Mouse (Mus musculus) brain, embryonic 14.5 days (tissue): ENCODE data around the gene Clec12b.

Experiments
- CTCF ChIP-seq: fragments of 200-500 bp; IDR thresholded peaks from 2 replicates; pipeline ENCODE4 v1.5.1; 2012; ENCODE audit warnings: inconsistent platforms, mild to moderate bottlenecking, moderate library complexity, borderline replicate concordance; ENCODE audit not compliant: insufficient read depth, insufficient read length; ENCODE audit errors: extremely low read depth
- POLR2A ChIP-seq: fragments of 200-500 bp; IDR thresholded peaks from 2 replicates; pipeline ENCODE4 v1.6.1; 2012; ENCODE audit warnings: mild to moderate bottlenecking, inconsistent platforms, borderline replicate concordance; ENCODE audit not compliant: poor library complexity, insufficient read depth, insufficient read length, severe bottlenecking; ENCODE audit errors: extremely low read depth

DNA sequence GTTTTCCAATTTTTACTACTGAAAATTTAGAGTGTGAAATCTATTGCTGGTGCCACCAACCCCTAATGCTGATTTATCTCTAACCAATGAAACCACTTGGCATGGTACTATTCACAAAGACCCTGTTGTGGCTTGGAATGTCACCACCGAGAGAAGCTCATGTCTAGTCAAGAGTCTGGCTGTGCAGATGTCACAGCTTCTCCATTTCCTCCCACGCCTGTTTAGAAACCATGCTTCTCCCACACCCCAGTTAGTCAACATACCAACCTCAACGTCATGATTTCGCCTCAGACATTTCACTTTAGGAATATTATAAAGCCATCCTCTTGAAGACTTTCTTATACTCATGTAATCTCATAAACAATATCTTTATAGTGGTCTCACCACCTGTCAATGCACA is 41.6 kb upstream of the Clec12b start:
- no peak for TF ChIP-seq POLR2A
- TF ChIP-seq CTCF: no peak
